Mouse (Mus musculus) adrenal gland, adult 8-10 months (tissue): ENCODE data around the gene Ntmt1. TPM values are rescaled to one million over a fixed set of nuclear protein-coding genes. Genes with fewer than 3 reads are reported as not detected.

Source experiments
- DNase-seq: peaks from one replicate; pipeline ENCODE4 v3.0.0; 2022
- total RNA-seq, 4 experiments: library from RNA; stranded (reverse); gene quantifications; 2 replicates each; pipeline ENCODE4 v1.2.4; 2022

Ntmt1 gene
- total RNA-seq = 10 to 100 TPM; 40.1 to 77.8 (median 49.1) TPM

DNA sequence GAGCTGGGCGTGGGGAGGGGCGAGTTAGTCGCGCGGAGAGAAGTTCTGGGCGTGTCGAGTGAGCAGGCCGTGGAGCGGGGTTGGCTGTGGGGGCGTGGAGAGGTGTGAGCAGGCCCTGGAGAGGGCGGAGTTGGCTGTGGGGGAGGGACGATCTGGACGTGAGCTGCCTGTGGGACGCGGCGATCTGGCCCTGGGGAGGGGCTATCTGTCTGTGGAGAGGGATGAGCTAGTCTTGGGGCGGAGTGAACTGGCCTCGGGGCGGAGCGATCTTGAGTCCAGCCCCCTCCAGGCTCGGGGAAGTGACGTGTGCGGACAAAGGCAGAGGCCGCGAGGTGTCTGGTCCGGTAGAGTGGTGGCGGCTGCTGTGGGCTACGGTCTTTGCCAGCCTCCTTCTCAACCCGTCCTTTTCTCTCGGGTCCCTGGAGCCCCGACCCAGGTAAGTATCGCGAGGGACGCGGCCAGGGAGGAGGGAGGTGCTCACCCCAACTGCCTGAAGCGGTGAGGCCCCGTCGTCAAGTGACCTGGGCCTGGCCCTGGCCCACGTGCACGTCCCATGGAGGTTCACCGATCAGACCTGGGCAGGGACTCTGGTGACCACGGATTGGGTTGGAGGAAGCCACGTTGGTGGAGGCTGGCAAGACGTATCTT is at the start of gene Ntmt1:
Gene Ntmt1, plus strand, starts transcription at position 179 of the 648 bp plus-strand sequence.
- DNase-seq = peak; percentile 100

DNA sequence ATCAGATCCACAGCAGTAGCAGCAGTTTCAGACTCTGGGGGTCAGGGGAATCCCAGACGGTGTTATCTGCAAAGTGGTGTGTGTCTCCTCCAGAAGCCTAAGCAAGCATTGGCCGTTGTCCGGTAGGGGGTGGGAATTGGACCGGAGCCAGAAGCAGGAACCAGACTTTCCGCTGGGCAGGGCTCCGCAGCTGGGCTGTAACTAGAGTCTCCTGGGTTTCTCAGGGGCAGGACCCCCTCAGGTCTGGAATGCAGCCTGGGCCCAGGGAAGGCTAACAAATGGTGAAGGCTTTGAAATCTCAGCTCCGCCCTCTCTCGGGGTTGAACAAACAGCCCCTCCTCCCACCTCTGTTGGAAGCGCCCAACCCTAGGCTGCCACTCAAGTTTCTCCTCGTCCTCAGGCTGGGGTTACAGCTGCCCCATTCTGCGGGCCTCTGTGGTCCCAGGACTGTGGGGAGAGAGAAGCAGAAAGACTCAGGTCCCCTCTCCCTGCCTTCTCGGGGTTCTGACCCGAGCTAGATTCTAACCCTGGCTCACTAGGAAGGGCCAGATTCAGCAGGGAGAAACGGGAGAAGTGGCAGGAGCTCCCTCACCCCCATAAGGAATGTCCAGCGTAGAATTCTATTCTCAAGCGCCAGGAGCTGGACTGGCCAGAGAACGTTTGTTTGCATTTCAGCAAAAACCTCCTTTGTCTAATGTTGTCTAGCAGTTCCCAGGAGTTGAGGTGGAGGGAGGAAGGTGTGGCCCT is 49.1 kb upstream of the Ntmt1 start:
- peak; percentile 72 for DNase-seq

DNA sequence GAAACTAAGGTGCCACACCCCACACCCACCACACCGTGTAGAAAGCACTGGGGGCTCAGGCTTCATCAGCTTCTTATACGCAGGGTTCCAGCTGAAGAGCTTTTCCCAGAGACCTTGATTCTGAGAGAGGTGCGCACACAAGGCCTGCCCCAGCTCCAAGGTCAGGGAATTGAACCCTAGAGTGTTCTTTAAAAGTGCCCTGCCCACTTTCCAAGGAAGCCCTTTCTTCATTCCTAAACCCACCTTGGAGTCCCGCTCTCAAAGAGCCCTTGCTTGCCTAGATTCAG is 48.6 kb upstream of the Ntmt1 start:
- DNase-seq = no peak

DNA sequence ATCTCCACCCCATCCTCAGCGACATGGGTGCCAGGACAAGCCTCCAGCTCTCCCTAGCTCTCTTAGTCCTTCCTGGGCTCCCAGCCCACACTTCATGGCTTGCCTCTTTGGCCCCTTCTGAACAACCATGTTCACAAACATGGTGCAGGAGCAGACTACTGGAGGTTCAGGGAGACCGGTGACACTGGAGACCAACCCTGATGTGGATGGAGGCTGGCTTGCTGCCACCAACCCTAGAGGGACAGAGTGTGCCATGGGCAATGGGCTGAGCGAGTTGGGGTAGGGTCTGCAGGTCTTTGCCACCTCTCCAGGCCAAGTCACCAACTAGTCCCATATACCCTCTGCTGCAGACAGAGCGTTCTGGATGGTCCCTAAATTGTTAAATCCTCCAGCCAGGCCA is 48.2 kb upstream of the Ntmt1 start:
- no peak for DNase-seq

DNA sequence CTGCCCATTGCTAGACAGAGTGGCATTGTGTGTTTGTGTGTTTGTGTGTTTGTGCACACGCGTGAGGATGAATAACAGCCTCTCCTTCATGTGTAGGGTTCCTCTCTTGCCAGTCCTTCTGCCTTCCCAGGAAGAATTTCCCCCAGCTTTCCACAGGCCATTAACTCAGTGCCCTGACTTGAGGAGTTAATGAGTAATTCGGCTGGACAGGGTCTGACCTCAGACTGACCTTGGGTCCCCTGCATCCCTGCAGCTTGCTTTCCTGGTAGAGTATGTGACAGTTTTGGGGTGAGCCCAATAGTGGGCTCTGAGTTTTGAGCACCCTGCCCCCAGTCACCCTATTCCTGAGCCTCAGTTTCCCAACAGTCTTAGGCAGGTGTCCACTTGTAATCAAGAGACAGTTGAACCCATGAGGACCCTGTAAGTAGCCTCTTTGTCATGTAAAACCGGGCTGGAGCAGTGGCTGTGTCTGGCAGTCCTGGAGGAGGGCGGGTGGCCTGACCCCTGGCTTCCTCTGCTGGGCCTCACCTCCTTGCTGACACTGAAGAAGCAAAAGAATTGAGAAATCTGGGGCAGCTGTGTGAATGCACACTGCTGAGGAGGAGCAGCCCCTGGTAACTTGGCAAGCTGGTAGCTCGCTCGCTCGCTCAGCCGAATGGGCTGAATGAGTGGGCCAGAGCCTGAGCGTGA is 47.6 kb upstream of the Ntmt1 start:
- DNase-seq = no peak

DNA sequence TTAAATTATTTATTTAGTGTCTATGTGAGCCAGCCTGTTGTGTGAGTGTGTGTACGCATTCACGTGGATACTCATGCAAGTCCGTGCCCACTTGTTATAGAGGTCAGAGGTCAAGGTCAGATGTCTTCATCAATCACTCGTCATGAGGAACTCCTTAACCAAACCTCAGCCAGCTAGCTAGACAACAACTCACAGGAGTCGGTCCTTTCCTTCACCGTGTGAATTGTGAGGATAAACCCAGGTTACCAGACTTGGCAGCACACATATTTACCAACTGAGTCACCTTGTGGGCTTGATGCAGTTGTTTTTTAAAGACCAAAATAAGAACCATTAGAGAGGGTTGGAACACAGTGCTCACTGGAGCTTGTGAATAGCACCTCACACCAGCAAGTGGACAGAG is 46.9 kb upstream of the Ntmt1 start:
- DNase-seq = no peak

DNA sequence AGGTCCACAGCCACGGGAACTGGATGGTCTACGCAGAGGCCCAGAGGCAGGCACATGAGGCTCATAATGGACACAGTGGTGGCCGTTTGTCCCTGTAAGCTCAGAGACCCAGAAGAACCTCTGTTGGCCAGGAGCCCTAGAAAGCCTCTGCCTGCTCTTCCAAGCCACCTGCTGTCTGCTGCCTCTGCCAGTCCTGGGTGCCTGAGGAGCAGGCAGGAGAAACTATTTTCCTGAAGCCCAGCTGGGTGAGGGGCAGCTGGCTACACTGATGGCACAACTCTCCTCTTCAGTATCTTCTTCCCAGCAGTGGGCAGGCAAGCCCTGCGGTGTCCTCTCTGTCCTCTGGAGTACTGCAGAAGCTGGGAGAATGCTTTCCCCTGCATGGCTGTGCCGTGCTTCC is 41.2 kb upstream of the Ntmt1 start:
- DNase-seq = no peak

DNA sequence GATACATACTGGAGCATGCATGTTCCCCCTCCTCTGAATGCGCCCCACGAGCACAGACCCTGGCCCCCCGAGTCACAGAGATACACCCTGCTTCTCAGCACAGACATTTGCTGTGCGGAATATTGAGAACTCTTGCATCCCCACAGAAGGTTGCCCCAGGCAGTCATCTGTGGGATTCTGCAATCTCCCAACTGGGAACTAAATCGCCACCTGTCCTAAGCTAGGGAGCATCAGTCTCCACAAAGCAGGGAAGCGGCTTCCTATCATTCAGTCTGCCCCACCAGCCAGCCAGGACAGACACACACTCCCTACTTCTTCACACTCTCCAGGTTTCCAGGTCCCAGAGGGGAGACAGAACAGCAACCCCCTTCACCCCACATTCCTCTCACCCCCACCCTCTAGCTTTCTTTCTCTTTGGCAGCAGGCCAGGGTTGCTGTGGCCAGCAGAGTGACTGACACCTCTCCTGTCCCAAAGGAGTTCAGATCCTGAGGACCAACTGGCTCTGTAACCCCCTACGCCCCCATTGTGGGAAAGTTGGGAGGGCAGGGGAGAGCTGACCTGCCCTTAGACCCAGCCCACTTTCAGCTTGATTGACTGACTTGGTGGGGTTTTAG is 39.9 kb upstream of the Ntmt1 start:
- no peak for DNase-seq

DNA sequence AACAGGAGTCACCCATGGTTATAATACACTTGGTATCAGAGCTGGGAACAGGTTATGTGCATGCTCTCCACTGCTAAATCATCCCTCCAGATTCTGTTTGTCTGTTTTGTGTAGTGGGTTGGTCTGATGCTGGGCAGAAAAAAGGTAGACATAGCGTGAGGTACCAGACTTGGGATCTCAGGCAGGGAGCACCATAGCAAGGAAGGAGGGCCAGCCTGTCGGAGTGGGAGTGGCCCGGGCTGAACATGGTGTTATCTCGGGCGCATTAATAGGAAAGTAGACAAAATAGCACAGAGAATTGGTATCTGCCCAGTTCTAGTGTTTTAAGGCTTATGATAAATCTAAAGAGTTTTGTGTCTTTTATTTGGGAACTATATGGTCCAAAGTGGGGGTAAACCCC is 39.1 kb upstream of the Ntmt1 start:
- DNase-seq = no peak

DNA sequence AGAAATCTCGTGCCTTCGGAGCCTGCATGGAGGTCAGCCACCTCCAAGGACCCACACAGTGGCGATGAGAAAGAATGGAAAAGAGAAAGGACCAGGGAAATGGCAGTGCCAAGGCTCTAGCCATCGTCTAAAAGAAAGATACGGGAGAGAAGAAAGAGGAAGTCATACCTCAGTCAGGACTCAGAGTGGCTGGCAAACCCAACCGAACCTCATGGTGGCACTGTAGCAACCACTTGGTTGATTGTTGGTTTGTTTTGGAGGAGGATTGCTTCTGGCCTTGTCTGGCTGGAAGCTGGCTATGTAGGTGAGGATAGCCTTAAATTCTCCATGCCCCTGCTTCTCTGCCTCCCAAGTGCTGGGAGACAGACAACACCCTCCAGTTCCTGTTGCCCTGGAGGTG is 38.4 kb upstream of the Ntmt1 start:
- DNase-seq = no peak

DNA sequence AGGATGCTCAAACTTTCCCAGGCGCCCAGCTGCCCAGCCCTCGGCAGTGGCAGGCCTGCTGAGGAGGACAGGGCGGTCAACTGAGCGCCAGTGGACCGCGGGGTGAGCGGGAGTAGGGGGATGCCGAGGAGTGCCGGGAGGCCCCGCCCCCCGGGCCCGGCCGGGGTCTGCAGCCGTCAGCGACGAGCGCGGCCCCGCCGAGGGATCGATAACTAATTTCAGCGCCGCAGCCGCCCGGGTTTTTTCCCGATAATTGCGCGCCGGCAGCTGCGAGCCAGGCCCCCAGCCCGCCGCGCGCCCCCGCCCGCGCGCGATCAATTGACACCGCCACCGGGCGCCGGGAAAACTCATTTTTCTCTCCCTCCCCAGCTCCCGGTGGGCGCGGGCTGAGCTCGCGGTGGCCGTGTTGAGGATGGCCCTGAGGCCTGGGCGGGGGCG is 36.2 kb upstream of the Ntmt1 start:
- DNase-seq = no peak

DNA sequence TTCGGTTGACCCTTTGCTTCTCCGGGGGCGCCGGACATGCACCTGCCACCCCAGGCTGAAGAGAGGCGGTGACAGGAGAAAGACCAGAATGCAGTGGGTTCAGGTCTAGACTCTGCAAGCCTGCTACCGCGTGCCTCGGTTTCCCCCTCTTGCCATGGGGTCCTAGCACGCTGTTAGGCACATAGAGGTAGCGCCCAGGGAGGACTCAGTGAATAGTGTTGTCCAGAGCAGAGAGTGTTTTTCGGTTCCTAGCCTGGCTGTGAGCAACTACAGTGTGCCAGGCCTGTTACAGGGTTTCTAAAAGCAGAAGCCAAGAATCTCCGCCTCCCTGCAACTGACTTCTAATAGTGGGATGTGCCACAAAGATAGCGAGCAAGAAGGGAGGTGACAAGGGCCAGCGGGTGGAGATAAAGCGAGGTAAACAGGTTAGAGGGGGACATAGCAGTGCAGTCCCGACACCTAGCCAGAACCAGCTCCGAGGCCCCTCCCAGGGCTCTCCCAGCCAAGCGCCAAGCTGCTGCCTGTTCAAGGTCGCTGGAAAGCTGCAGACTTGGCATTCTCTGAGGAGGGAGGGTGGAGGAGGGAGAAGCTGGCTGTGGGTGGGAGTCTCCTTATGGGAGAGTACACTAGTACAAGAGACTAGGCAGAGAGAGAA is 35.7 kb upstream of the Ntmt1 start:
- peak; percentile 87 for DNase-seq

DNA sequence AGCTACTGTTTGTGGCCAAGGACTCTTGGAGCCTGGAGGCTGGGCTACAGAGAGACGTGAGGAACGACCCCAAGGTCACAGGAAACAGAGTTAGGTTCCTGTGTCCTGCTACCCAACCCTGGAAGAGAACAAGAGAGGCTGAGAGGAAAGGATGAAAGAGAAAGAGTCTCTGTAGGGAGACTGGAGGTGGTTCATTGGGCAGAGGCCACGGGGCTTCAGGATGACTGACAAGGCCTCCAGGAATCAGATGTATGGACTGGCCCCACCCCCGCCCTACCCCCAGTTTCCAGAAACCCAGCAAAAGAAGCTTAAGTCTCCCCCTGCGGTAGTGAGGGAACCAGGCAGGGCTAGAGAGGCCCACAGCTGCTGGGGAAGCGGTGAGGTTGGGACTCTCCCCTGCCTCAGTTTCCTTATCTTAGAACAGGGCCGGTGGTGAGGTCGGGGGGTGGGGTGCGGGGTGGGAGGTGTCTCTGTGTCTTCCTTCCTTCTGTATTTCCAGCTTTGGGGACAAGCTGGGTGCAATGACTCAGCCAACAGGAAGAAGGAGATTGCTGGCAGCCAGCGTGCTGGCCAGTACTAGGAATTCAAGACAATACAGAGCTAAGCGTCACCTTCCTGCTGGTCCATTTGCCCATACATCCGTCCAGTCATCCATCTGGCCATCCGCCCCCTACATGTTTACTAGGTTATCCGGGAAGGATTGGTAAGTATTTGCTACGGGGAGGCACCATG is 34.9 kb upstream of the Ntmt1 start:
- peak; percentile 68 for DNase-seq

DNA sequence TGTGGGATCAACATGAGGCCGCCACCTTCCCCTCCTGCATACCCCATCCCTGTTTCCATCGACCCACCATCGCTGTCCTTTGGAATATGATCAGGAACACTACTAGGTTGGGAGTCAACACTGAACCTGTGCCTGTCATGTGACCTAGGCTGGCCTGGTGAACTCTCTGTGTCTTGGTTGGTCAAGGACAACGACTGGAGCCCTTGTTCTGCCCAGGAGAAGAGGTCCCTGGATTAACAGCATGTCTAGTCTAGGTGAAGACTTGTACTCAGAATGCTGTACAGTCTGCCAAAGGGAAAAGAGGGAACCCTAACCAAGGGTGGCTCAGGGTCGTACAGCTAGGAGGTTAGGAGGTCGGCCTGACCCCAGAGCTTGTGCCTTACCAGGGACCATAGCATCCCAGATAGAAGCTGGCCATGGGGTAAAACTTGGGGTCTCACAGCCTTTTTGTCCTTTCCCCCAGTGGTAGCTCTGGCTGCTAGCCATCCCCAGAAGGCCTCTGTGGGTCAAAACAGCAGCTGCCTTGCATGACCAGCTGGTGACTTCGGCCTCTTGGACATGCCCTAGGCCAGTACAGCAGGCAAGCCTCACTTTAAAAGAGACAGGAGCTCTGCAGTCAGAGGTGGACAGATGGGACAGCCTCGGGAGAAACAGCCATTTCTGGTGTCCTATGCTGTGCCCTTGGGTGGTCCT is 34.2 kb upstream of the Ntmt1 start:
- DNase-seq = no peak

DNA sequence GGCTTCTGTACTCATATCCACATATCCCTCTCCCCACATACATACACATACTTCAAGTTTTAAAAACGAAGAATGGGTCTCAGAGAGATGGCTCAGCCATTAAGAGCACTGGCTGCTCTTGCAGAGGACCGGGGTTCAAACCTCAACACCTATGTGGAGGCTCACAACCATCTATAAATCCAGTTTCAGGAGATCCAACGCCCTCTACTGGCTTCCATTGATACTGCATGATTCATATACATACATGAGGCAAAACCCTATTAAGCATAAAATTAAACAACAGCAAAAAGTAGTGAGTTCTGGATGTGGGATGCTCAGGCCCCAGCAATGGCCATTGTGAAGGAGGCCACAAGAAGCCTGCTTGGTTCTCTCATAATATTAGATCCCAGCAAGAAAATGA is 31.7 kb upstream of the Ntmt1 start:
- DNase-seq = no peak

DNA sequence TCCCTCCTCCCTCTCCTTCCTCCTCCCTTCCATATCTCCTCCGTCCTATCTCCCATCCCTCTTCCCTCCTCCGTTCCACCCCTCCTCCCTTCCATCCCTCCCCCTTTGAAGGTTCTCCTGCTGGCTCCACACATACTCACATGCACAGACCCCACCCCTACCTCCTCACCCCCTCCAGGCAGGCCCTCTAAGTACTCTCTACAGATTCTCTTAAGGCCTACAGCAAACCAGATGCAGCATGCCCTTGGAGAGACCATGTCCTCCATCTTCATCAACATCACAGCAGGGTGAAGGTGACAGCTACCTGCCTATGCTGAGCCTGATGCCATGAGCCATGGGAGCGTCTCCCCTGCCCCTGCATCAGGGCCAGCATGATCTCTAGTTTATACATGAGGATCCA is 30.4 kb upstream of the Ntmt1 start:
- no peak for DNase-seq

DNA sequence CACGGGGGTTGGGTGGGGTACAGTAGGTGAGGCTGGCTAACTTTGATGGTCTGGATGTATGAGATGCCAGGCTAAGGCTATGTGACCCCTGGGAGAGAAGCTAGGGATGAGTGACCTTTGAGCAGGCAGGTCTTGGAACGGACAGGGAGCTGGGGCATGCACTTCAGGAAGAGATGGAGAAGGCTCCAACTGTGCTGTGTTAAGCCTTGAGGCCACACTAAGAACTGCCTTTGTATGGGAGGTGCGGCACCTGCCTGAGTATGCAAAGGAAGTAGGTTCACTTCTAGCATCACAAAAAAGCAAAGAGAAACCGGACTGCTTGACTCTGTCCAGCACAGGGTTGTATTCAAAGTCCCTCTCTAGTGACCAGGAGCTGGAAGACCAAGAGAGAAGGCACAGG is 29.4 kb upstream of the Ntmt1 start:
- DNase-seq = no peak

DNA sequence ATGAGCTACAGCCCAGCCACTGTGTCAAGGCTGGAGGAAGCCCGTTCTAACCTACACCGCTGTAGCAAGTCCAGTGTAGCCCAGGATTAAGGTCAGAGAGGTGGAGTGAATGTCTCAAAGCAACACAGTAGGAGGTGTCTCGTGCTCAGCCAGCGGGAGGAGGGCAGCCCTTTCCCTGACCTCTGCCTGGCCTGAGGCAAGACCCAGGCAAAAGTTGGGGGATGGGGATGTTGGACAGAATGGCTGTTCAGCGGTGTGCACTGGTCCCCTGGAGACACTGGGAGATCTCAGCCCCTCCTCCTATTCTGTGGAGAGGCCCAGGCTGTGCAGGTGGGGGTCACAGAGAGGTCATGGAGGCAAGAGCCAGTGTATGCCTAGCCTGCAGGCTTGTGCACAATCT is 28.4 kb upstream of the Ntmt1 start:
- no peak for DNase-seq

DNA sequence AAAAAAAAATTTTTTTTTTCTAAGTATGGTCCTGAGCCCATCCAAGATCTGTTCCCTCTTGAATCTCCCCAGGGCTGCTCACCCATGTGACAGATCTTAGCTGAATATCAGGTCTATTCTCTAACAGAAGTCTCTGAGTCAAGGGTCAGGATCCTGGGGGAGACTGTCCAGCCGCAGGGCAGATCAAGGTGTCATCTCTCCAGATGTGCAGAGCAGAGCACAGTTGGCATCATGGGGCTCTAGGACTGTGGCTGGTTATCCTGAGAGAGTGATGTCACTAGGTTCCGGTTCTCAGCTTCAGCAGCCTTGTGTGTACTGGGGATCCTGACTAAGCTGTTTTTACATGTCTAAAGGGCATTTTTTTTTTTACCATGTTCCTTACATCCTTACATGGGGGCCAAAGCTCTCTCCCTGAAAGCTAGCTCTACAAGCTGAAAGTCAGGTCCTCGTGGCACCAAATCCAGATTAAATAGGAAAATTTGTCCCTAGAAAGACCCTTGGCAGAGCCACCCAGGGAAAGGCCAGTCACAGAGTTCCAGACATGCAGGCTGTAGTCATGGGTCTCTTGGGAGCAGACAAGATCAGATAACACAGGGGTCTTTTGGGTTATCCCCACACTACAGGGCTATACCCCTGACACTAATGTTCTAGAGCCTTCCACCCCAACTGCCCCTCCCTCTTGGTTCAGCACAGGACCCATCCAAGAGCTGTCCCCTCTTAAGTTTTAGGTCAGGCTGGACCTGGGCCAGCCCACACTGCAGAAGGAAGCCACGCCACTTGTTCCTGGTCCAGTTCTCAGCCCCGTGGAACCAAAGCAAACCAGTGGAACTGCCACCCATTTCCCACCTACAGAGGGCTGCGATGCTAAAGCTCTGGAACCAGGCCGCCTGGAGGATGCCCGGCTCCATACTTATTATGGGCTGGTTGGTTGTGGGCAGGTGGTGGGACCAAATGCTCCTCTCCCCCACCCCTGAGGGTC is 25.0 kb upstream of the Ntmt1 start:
- no peak for DNase-seq

DNA sequence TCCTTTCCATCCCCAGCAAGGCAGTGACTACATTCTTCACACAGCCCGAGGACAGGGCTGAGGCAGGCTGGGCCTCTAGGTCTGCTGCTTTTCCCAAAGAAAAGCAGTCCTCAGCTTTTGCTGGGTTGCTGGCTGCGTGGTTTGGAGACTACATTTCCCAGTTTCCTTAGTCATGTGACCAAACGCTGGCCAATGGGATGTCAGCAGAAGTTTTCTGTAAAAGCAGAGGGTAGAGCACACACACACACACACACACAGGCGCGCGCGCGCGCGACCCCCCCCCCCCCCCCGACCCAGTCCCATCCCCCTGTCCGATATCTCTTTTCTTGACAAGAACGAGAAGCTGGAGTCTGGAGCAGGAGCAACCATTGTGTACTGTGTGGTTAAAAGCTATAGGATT is 24.3 kb upstream of the Ntmt1 start:
- peak; percentile 66 for DNase-seq
